Mouse (Mus musculus) 3T3-L1 (cell line): ENCODE data around the gene Ampd1.
"Not testable (repeated sequence)": the region's sequence is repeated elsewhere in the genome, so short reads cannot be mapped to it uniquely, and the experiment has no call there.

Experiments used
- DNase-seq: peaks from one replicate; pipeline ENCODE4 v3.0.0-alpha.2; 2015; ENCODE audit warnings: low read depth, low spot score

Ampd1 gene

DNA sequence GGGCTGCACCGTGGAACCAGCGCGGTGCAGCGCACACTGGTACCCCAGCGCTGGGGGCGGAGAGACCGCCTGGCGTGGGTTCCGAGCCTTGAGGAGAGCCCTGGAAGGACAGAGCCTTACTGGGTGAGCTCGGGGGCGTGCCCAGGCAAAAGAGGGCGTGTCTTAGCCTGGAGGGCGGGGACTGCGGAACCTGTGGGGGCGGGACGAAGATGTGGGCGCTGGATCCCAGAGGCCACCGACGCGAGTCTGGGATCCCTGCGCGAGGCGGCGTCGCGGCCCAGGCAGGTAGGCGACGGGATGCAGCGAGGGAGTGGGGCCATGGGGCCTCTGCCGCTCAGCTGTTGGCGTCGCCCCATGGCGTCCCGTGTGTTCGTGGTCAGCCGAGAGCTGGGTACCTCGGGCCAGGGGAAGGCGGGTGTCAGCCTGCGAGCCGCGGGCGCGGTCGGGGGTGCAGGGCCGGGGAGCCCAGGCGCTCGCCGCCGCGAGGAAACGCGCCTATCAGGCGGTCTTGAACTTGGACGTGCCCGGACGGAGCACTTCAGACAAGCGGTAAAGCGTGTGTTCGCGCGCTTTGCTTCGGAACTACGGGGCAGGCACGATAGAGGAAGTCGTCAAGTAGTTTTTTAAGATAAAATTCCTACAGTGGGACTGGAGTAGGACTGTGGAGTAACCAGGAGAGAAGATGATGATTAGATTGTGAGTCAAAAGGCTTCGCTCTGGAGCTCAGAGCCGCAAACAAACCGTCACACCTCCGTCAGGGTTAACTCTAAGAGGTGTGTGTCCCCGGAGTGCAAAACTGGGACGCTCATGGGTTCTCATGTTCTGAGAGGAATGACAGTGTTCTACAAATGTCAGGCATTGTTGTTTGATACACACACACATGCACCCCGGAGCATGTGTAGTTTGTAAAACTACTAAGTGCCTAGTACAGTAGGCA is 28.9 kb downstream of the Ampd1 start, which contains the start of gene Dennd2c:
Dennd2c (plus strand) TSS at position 151 of the 937 bp plus-strand sequence.
- peak; percentile 91 for DNase-seq

DNA sequence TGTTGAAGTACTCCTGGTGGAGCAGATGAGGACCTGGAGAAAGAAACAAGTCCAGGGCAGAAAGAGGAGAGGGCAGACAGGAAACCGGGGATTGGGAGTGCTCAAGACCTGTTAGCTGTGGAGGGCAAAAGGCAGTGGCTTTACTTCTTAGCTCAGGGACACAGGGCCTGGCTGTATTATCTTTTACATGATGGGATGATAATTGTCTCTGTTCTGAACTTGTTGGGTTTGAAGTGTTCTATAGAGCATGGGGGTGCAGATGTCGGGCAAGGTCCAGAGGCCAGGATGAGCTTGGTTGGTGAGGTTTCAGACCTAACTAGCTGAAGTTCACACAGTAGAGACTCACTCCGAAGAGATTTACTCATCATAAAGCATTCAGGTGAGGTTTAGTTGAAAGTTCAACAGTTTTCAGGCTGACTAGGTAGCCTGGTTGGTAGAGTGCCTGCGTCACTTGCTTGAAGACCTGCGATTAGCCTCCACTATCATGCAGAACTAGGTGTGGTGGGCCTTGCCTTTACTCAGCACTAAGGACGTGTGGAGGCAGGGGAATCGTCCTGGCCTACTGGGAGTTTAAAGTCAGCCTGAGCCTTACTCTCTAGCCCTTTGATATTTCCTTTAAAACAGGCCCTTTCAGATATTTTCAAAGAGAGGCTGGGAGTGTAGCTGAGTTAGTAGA is 33.9 kb downstream of the Ampd1 start:
- DNase-seq: no peak

DNA sequence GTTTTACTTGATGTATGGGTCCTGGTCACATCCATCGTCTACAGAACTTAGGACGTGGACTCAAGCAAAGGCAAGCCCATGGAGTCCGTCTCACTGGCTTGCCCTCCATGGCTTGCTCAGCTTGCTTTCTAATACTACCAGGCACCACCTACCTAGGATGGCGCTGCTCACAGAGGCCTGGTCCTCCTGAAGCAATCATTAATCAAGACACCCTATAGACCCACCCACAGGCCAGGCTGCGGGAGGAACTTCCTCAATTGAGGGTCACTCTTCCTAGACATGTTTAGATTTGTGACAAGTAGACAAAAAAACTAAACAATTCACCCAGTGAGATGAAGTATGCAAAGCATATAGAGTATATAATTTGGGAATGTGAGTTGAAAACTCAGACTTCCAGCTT is 38.4 kb downstream of the Ampd1 start:
- no peak for DNase-seq

DNA sequence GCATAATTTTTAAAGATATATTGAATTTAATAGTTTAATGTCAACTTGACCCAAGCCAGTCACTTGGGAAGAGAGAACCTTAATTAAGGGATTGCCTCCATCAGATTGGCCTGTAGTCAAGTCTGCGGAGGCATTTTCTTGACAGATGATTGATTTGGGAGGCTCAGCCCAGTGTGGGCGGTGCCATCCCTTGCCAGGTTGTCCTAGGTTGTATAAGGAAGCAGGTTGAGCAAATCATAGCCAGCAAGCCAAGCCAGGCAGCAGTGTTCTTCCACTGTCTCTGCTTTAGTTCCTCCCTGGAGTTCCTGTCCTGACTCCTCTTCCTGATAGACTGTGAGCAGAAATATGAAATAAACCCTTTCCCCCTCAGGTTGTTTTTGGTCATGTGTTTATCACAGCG is 49.8 kb downstream of the Ampd1 start:
- DNase-seq: no peak

- DNase-seq: no peak
These were observed 52.3 kb downstream of the Ampd1 start for GRCm38 (mm10) chr3:103126138-103126537.

DNA sequence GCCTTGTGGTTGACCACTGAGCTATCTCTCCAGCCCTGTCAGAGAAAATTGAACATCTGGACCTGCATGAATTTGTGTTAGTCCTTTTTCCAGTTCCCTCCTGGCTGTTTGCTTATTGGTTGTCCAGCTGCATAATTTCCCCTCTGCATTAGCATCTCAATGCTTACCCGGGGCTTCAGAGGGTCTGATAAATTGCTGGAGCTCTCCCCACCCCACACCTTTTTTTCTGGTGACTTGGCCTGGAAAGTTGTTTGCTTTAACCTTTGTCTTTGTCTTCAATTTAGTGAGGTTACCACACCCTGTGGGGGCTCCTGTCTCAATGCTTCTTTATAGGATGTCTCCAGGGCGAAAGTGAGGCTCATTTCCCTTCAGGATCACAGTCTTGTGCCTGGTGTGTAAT is 53.4 kb downstream of the Ampd1 start:
- DNase-seq: no peak

- no peak for DNase-seq
These were observed 53.9 kb downstream of the Ampd1 start for GRCm38 (mm10) chr3:103127721-103128120.

DNA sequence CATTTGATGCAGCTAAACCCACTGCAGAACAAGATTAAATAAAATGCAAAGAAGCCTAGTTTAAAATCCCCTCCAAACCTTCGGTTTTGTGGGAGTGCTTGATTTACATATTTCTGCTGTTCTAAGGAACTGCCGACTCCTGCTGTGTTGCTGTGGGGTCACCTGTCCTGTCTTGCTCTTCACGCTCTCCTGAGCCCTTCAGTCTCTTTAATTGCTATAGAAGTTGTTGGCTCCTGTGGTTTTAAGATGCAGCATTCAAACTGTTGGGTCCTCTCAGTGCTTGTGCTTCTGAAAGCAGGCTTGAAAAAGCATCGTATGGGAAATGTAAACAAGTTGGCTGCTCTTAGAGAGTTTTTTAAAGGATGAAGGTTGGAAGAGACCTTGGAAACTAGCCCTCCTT is 54.4 kb downstream of the Ampd1 start:
- DNase-seq: no peak

GRCm38 (mm10) chr3:103129367-103130159 is 55.7 kb downstream of the Ampd1 start:
- DNase-seq: no peak

GRCm38 (mm10) chr3:103130236-103130751 is 56.5 kb downstream of the Ampd1 start:
- peak; percentile 55 for DNase-seq

- no peak for DNase-seq
These were observed 59.3 kb downstream of the Ampd1 start for GRCm38 (mm10) chr3:103133098-103133497.

- no peak for DNase-seq
These were observed 62.7 kb downstream of the Ampd1 start for GRCm38 (mm10) chr3:103136414-103137077.

GRCm38 (mm10) chr3:103139047-103139446 is 65.2 kb downstream of the Ampd1 start:
- no peak for DNase-seq

DNA sequence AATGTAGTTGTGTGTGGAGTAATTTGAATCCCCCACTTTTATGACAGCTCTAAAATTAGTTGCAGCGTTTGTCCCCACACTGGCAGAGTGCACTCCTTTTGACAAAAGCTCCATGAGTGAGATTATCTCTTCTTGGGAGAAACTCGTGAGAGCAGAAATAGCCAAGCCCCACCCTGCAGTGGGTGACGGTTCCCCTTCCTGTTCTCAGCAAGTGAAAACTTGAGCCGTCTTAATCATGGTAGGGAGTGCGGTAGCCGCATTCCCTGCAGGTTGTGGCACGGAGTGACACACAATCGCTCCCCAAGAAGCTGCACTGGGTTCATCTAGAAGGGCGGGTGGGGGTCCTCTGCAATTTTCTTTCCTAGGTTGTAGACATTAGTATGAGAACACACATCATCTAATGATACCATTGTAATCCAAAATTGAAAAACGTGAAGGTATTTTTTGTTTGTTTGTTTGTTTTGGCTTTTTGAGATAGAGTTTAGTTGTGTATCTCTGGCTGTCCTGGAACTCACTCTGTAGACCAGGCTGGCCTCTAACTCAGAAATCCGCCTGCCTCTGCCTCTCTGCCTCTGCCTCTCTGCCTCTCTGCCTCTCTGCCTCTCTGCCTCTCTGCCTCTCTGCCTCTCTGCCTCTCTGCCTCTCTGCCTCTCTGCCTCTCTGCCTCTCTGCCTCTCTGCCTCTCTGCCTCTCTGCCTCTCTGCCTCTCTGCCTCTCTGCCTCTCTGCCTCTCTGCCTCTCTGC is 66.5 kb downstream of the Ampd1 start:
- DNase-seq: not testable (repeated sequence)

DNA sequence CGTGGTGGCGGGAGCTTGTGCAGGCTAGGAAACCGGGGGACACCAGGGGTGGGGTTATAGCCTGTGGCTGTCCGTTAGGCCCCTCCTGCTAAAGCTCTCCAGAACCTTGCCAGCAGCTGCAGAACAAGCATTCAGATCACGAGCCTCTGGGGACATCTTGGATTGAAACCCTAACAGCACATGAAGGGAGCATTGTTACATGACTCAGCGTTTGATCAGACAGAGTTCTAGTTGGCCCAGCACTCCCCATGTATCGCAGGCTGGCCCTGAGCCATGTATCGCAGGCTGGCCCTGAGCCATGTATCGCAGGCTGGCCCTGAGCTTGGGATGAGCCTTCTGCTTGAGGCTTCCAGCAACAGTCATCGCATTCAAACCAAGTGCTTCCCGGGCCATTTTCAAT is 67.5 kb downstream of the Ampd1 start:
- DNase-seq: peak; percentile 72

- DNase-seq: no peak
These were observed 68.6 kb downstream of the Ampd1 start for GRCm38 (mm10) chr3:103142366-103142765.

DNA sequence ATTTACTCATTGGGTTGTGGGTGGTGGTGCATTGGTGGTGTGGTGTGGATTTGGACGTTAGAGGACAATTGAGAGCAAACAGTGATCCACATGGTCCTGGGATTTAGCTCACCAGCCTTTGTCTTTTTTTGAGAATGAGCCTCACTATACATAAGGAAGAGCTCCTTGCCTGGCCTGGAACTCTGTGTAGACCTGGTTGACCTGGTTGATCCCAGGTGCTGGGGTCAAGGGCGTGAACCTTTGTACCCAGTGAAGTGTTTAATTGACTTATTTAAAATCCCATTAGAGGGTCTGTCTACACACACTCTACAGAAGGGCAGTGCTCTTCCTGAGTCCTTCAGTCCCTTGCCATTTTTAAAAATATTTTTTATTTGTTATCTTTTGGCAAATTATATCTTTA is 71.5 kb downstream of the Ampd1 start:
- no peak for DNase-seq

DNA sequence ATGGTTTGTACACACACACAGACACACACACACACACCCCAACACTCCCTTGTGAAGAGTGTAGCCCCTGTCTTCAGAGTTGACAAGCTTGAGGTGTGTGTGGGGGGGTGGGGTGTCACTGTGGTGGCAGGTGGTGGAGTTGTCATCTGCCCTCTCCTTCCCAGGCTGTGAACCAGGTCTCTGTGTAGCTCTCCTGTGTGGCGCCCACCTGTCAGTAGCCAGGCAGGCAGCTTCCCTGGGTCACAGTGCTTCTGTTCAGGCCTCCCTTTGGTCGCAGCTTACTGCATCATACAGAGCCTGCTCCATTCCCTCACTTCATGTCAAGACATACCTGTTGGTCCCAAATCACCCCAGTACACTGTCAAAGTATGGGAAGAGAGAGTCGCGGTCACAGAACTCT is 72.0 kb downstream of the Ampd1 start:
- no peak for DNase-seq

DNA sequence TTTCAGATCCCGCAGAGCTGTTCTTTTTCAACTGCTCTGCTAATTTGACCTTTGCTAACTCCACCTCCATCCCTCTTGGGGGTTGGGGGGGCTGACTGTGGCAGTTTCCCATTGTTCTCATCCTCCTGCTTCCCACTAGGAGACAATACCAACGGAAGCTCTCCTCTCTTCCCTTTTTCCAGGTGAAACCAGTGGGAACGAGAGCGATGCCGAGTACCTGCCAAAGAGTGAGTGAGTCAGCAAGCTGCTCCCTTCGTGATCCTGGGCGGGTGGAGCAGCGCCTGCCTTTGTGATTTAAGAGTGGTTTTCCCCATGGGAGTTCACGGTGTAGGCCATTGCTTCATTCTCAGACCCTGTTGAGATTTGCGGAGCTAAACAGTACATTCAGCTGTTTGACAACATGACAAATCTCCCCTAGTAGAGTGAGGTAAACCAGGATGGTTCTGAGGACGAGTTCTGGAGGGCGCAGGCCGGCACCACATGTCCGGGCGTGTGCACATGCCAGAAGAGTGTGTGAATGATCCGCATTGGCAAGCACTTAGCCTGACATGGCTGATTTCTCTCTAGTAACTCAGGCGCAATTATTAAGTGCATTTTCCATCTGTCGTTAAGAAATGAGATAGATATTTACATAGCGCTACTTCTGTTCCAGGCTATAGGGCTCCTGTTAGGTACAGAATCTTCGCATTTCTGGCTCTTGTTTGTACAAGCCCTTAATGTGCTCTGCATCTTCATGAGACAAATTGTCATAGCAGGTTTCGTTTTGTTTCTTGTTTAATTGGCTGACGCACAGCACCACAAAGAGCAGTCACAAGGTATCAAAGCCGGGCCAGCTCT is 72.7 kb downstream of the Ampd1 start:
- no peak for DNase-seq

- peak; percentile 19 for DNase-seq
These were observed 74.0 kb downstream of the Ampd1 start for GRCm38 (mm10) chr3:103147775-103148174.
